Mouse (Mus musculus) cerebellum, postnatal 4 days (tissue): Measurements from ENCODE around the gene Gla.

ENCODE experiments used
- DNase-seq, 2 experiments: peaks; one replicate each; pipeline ENCODE4 v3.0.0; 2022; ENCODE audit warnings: low spot score in 2 of 2, mixed read lengths in 1 of 2

Gene Gla

DNA sequence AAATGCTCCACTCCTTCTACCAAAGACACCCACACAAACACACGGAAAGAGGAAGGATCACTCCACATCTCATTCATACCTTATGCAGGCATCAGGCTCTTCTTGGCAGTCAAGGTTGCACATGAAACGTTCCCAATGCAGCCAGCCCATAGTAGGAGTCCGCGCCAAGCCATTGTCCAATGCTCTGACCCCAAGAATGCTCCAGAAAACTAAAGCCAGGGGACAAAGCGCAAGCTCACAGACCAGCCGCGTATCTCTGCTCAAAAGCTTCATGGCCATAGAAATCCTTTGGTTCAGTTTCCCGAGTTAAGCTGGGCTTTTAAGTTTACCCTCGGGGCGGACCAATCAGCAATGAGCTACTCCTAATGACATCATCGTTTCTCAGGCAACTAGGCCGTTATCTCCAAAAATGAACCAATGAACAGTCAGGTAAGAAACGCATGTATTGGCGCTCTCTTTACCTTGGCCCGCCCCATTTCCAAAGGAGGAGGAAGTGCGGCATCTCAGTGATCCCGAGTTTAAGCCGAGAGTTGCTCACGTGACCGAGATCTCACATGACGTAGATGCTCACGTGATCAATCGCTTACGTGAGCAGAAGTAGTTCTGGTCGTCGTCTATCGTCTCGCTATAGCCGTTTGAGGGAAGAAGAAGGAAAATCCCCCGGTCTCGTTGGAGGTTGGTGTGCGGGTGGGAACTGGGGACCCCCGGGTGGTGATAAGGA lies at the start of gene Gla, which contains the start of gene Hnrnph2:
TSS of gene Gla (minus strand) at position 467 of the 721 bp plus-strand sequence.
TSS of gene Hnrnph2 (plus strand) at position 521 of the 721 bp plus-strand sequence.
- DNase-seq, result peak; percentile 43 to 83

DNA sequence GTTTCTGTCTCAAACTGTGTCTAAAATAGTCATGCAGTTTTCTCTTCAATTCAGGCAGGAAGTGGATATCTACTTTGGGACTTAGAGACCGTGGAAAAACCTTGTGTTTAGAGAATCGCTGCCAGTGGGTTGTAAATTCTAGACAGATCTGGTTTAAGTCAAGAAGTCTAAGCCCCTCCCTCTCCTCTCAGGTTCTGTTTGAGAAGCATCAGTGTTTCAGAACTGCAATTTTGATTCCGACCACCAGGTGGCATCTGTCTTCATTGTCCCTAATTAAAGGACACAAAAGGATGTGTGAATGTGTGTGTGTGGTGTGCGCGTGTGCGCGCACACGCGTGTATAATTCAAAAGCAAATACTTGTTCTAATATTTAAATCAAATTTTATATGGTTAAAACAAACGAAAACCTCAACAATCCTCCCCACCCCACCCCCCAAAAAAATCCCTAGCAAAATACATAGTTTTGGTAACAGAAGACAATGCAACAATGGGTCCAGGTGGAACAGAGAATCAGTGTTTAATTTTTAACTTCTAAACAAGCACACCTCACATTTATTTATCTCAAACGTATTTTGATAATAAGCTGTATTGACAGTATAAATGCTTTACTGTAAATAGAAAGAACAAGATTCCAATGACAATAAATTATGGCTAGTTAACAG lies 47.2 kb upstream of the Gla start:
- DNase-seq, result peak; percentile 36 to 76

DNA sequence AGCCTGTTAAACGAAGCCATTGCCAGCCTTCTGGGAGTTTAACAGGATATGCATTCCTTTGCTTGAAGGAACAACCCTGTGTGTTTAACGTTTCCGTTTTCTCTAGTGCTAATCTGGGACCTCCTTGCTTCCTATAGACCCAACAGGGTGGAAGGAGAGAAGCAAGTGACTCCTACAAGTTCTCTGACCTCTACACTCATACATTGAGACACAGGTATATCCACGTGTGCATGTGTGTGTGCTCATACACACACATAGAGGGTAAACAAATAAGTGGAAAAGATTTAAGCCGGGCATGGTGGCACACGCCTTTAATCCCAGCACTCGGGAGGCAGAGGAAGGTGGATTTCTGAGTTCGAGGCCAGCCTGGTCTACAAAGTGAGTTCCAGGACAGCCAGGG lies 46.5 kb upstream of the Gla start:
- DNase-seq, result no peak

- no peak for DNase-seq
These were observed 45.4 kb upstream of the Gla start for GRCm38 (mm10) chrX:134646338-134646737.

- DNase-seq, result no peak
These were observed 40.3 kb upstream of the Gla start for GRCm38 (mm10) chrX:134641000-134641760.

DNA sequence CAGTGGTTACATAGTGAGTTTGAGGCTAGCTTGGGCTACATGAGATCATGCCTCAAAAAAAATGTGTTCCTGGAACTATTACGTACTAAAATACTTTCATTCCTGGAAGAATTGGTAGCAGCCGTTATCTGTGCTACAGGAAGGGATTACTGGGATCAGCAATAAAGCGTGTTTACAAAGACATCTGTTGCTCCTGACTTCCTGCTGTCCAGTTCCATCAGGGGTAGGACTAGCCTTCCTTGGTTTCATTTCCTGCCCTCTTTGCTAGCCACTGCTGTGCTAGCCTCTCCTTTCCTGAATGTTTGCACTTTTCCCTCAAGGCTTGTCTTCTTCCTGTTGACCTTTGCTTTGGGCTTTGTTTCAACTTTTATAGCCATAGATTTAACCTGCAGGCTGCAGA lies 34.9 kb upstream of the Gla start:
- DNase-seq, result no peak

- no peak for DNase-seq
These were observed 34.2 kb upstream of the Gla start for GRCm38 (mm10) chrX:134635111-134635510.

DNA sequence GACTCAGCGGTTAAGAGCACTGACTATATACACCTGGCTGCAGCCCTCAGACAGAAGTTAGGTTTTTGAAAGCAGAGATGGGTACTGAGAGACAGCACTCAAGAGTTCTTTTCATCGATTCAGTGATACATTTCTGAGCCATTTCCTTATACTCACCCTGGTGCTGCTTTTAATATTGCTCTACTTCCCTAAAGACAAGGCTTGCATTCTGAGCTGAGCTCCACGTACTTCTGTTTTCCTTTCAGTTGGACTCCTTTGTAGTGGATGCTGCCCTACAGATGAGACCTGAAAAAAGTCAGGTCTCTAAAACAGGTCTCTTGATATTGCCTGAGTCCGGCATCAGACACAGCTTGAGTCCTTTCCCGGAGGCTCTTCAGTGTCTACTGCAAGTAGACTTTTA lies 31.8 kb upstream of the Gla start:
- no peak for DNase-seq

DNA sequence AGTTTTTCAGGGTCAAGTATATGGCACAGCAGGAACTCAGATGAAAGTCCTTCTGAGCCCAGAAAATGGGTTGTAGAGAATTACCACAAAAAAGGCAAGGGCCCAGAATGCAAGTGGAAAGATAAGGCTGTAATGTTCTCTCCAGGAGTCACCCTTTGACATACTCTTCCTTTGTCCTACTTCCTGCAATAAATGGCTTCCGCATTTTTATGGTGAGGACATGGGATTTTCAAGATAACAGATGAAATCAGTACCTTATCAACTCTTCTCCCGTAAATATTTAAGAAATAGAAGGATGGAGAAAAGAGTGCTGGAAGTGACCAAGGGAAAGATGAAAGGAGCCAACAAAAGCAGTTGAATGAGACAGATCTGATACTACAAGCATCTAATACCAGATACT lies 27.3 kb upstream of the Gla start:
- DNase-seq, result no peak

DNA sequence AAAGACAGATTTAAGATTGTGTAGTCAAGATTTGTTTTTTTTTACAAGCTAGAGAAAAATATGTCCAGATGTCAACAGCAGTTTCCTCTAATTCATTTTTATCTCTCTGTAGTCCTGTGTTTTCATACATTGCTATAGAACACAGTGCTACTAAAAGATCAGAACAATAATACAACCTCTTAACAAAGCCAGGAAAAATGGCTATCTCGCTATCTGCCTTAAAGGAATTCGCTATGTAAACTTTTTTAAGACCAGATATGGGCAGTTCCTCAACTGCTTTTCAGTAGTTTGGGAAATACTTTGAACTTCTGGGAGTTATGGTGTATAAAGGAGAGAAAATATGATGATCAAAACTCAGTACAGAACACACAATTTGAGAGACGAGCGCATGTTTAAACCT lies 22.4 kb upstream of the Gla start:
- DNase-seq, result no peak

- no peak for DNase-seq
These were observed 20.8 kb upstream of the Gla start for GRCm38 (mm10) chrX:134621685-134622084.

DNA sequence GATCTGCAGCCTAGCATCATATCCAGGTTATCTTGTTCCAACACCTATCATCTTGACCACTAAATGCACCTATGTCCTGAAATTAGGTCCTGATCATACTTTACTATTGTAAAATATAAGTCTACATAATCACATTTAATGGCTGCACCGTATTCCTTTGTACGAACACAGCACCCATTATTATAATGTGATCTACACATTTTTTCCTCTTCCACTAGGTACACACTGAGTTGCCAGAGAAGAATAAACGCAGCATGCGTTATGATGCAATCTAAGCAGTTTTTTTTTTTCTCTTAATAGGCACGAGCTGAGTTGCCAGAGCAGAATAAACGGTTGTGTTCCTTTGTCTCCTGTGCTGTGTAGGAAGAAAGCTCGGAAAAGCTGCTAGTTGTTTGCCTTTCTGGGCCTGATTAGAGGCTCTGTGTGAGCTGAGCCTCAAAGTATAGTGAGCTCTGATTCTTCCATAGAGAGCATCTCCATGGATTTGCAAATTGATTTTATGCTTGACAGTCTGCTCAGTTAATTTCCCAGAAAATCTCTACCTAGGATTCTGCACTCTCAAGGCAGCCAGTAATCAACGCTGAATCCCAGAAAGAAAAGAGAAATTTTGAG lies 19.4 kb upstream of the Gla start:
- DNase-seq, result no peak

- DNase-seq, result no peak
These were observed 18.8 kb upstream of the Gla start for GRCm38 (mm10) chrX:134619695-134620094.

- no peak for DNase-seq
These were observed 13.4 kb upstream of the Gla start for GRCm38 (mm10) chrX:134614306-134614705.

- DNase-seq, result peak; percentile 22 to 43
These were observed 11.5 kb upstream of the Gla start for GRCm38 (mm10) chrX:134612285-134612959.

- no peak for DNase-seq
These were observed 10.1 kb upstream of the Gla start for GRCm38 (mm10) chrX:134610984-134611383.

DNA sequence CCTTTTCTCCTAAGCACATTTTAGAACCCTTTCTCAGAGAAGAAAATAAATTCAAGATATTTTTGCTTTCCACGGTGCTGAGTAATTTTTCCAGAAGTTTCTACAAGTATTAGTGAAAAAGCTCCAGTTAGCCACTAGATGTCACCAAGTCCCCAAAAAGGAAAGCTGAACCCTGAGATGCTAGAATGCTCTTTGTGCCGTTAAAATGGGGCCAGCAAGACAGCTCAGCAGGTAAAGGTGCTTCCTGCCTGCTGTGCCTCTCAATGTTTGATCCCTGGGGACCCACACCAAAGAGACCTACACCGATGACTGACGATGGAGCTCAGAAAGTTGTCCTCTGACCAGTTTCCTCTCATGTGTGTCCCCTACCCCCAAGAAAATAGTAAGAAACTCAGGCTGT lies 8.5 kb upstream of the Gla start:
- no peak for DNase-seq

DNA sequence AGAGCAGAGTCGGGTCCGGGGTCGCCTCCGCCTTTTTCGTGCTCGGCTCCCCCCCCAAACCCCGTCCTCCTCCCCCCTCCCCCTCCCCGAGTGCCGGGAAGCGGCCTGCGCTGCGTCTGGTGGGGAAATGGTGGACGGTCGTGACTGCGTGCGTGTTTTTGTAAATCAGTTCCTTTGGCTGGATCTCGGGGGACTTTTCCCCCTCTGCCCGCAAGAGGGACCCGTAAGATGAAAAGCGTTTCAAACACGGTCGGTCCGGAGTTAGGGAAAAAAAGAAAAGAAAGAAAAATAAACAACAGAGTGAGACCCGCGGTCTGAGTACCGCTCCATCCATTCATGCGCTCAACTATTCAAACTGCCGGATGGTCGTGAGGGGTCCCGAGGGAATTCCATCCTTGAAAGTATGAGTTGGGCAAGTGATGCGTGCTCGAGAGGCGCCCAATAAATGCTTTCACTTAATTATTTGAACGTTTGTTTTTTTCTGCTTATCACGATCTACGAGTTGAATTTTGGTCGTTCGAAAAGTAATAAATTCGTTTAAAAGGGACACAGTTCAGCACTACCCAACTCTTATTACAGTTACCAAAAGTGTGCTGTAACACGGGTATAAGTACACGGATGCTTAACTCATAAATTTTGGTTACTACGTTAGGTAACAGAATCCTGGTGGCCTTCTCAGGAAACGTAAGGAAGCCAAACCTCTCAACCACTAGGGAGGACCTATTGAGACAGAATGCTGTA lies 625 bp upstream of the Gla start:
- no peak for DNase-seq

GRCm38 (mm10) chrX:134599922-134600565 lies 881 bp downstream of the Gla start:
- no peak for DNase-seq

- no peak for DNase-seq
These were observed 11.1 kb downstream of the Gla start for GRCm38 (mm10) chrX:134589836-134590235.
